Mouse (Mus musculus) leukemia stem cell, adult 10-12 weeks (primary cell): ENCODE results near the gene Rbp7. TPM values are rescaled to one million over a fixed set of nuclear protein-coding genes. Genes with fewer than 3 reads are reported as not detected.

Source experiments
- polyA plus RNA-seq: library from polyadenylated mRNA; stranded (reverse); fragments of >175 nt; gene quantifications from 2 replicates; pipeline ENCODE4 v1.2.3, GENCODE M21; 2012; ENCODE audit warnings: low replicate concordance

The Rbp7 gene
- polyA plus RNA-seq = not detected in 2 replicates

GRCm38 (mm10) chr4:149454879-149455278 is at the start of gene Rbp7:
Rbp7 (minus strand) TSS chr4:149454978.

GRCm38 (mm10) chr4:149485053-149485824 is 30.5 kb upstream of the Rbp7 start, which contains the start of the genes Nmnat1 and Lzic:
Nmnat1 (minus strand) TSS chr4:149485202.
Lzic (plus strand) TSS chr4:149485229.

GRCm38 (mm10) chr4:149477078-149477477 is 22.3 kb upstream of the Rbp7 start, which contains the start of gene Tmem274:
Tmem274 (plus strand) TSS chr4:149477378.

GRCm38 (mm10) chr4:149426325-149427199 is 28.2 kb downstream of the Rbp7 start, which contains the start of gene Ube4b:
Ube4b (minus strand) TSS chr4:149426749.

Other genes starting within 250 kb of the Rbp7 start
- gene Kif1b, start 147.3 kb downstream of the Rbp7 start, polyA plus RNA-seq = 1.5 and 3.1 TPM in 2 replicates
- 219 and 337 TPM in 2 replicates for gene Ube4b, start 28.2 kb downstream of the Rbp7 start, polyA plus RNA-seq
- not detected in 2 replicates for gene Tmem274, start 22.4 kb upstream of the Rbp7 start, polyA plus RNA-seq
- 1.3 and 2.9 TPM in 2 replicates for gene Nmnat1, start 30.2 kb upstream of the Rbp7 start, polyA plus RNA-seq
- 11.8 and 15.3 TPM in 2 replicates for gene Lzic, start 30.3 kb upstream of the Rbp7 start, polyA plus RNA-seq
- gene Ctnnbip1, start 63.3 kb upstream of the Rbp7 start, polyA plus RNA-seq = 0.55 and 3.0 TPM in 2 replicates
- gene Clstn1, start 131.5 kb upstream of the Rbp7 start, polyA plus RNA-seq = 9.5 and 10.6 TPM in 2 replicates
- gene Pik3cd, start 247.6 kb upstream of the Rbp7 start, polyA plus RNA-seq = 37.1 and 68.7 TPM in 2 replicates